Mouse (Mus musculus) C2C12 (cell line): ENCODE results near the gene Rsl24d1.
A peak's percentile ranks its signal among the peaks of the same experiment; 100 is the strongest.

Experiments
- CEBPB ChIP-seq: IDR thresholded peaks from one replicate; pipeline ENCODE4 v1.6.1; 2011; ENCODE audit warnings: low read depth, mild to moderate bottlenecking, control low read depth, moderate library complexity
- CTCF ChIP-seq: IDR thresholded peaks from one replicate; pipeline ENCODE4 v1.5.1; 2011; ENCODE audit not compliant: control insufficient read depth, insufficient read depth, insufficient read length
- FOSL1 ChIP-seq: IDR thresholded peaks from one replicate; pipeline ENCODE4 v1.8.0; 2011; ENCODE audit warnings: mild to moderate bottlenecking, low read length; ENCODE audit not compliant: poor library complexity, insufficient read depth, severe bottlenecking
- MAX ChIP-seq: IDR thresholded peaks from one replicate; pipeline ENCODE4 v1.6.1; 2011; ENCODE audit warnings: mild to moderate bottlenecking, control low read depth
- MYOD1 ChIP-seq: IDR thresholded peaks from one replicate; pipeline ENCODE4 v1.6.1; 2011; ENCODE audit warnings: low read depth; ENCODE audit not compliant: control insufficient read depth, insufficient read length
- USF1 ChIP-seq: IDR thresholded peaks from one replicate; pipeline ENCODE4 v1.6.1; 2011; ENCODE audit warnings: low read depth, mild to moderate bottlenecking, control low read depth, moderate library complexity

DNA sequence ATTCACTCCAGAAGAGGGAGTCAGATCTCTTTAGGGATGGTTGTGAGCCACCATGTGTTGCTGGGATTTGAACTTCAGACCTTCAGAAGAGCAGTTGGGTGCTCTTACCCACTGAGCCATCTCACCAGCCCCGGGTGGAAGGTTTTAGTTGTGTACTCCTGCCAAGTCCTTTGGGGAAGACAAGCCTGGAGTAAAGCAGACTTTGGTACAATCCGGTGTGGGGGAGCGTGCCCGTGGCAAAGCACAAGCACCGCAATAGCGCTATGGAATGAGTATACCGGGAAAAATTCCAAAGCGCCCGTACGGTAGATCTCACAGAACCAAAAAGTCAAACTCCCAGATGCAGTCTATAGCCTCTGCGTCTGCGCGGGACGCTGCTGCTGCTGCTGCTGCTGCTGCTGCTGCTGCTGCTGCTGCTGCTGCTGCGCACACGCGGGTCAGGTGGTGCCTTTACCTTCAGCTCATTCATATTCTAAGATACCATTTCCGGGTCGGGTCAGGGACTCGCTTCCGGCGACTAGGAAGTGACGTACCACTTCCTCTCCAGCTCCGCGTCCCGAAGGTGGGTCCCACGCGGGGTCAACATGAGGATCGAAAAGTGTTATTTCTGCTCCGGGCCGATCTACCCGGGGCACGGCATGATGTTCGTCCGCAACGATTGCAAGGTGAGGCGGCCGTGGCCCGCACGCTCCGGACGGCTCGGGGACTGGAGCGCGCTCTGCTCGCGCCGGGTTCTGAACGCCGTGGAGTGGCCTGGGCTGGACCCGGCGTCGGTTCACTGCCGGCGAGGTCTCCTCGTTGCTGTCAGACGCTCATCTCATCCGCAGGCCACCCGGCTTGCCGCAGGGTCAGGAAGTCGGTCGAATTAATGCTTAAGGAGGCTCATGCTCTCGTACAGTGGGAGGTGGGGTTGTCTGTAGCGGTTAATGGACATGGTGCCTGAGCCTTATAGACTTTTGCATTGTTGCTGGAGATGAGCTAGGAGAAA lies at the start of gene Rsl24d1:
- TF ChIP-seq CTCF = no peak
- TF ChIP-seq USF1 = peak; percentile 27
- TF ChIP-seq CEBPB = no peak
- TF ChIP-seq FOSL1 = no peak
- TF ChIP-seq MAX = no peak
- TF ChIP-seq MYOD1 = no peak
